Mouse (Mus musculus): ENCODE results near the gene Tmem8b. TPM values are rescaled to one million over a fixed set of nuclear protein-coding genes. Genes with fewer than 3 reads are reported as not detected.

Tmem8b gene
- polyA plus RNA-seq, 1 experiment from 2014 or later = 0.44 TPM

GRCm38 (mm10) chr4:43696561-43696960, 27.8 kb downstream of the Tmem8b start:
- Histone ChIP-seq H3K4me2 (no peak overlapping the region), H3K9ac (no peak overlapping the region), H3K27ac (no peak overlapping the region), H3K36me3 (no peaks in the 10 kb centered on the region), H3K9me3 (replicated peaks) (no peaks in the 10 kb centered on the region), H3K4me1 (peaks cover 37% of the 10 kb centered on the region), H3K4me3 (no peak overlapping the region), H3K27me3 (replicated peaks) (peaks cover 7% of the 10 kb centered on the region; the same call in 1 of the 2 replicates)
- ATAC-seq = no peak
- 88% methylated on average over 13 of the region's 13 CpGs for whole genome bisulfite sequencing (ENCODE audit: insufficient replicate concordance)

GRCm38 (mm10) chr4:43700707-43701106, 31.9 kb downstream of the Tmem8b start, which contains the start of gene Olfr70:
TSS of gene Olfr70 (minus strand) at chr4:43700807.
- 67% methylated on average over 6 of the region's 6 CpGs for WGBS (ENCODE audit: insufficient replicate concordance)
- no peak within 1 kb of the TSS for H3K27ac ChIP-seq
- H3K9ac ChIP-seq = no peak within 1 kb of the TSS
- no peak within 1 kb of the TSS for H3K4me2 ChIP-seq
- no peak within 1 kb of the TSS for H3K4me3 ChIP-seq
- ATAC-seq = no peak
- peaks cover 2% of the 10 kb centered on the region for H3K4me1 ChIP-seq
- H3K9me3 ChIP-seq (replicated peaks) = no peaks in the 10 kb centered on the region
- no peaks in the 10 kb centered on the region for H3K36me3 ChIP-seq
- H3K27me3 ChIP-seq (replicated peaks) = peaks cover 10% of the 10 kb centered on the region; the same call in 1 of the 2 replicates

GRCm38 (mm10) chr4:43703439-43703838, 34.7 kb downstream of the Tmem8b start:
- WGBS (ENCODE audit: insufficient replicate concordance) = 53% methylated on average over 6 of the region's 6 CpGs
- H3K4me3 ChIP-seq = no peak overlapping the region
- H3K27me3 ChIP-seq (replicated peaks) = peaks cover 27% of the 10 kb centered on the region
- no peak overlapping the region for H3K27ac ChIP-seq
- no peak for ATAC-seq
- no peaks in the 10 kb centered on the region for H3K36me3 ChIP-seq
- H3K4me2 ChIP-seq = no peak overlapping the region
- H3K9ac ChIP-seq = no peak overlapping the region
- H3K9me3 ChIP-seq (replicated peaks) = no peaks in the 10 kb centered on the region
- no peaks in the 10 kb centered on the region for H3K4me1 ChIP-seq

GRCm38 (mm10) chr4:43703851-43704250, 35.1 kb downstream of the Tmem8b start:
- Histone ChIP-seq H3K9me3 (replicated peaks) (no peaks in the 10 kb centered on the region), H3K4me2 (no peak overlapping the region), H3K4me3 (no peak overlapping the region), H3K36me3 (no peaks in the 10 kb centered on the region), H3K4me1 (no peaks in the 10 kb centered on the region), H3K27ac (no peak overlapping the region), H3K27me3 (replicated peaks) (peaks cover 30% of the 10 kb centered on the region), H3K9ac (no peak overlapping the region)
- 86% methylated on average over 8 of the region's 8 CpGs for WGBS (ENCODE audit: insufficient replicate concordance)
- ATAC-seq = no peak

- whole genome bisulfite sequencing (ENCODE audit: insufficient replicate concordance) = 76% methylated on average over 13 of the region's 13 CpGs
- no peak for ATAC-seq
- H3K4me2 ChIP-seq = no peak overlapping the region
Measured at GRCm38 (mm10) chr4:43705991-43706390, 37.2 kb downstream of the Tmem8b start.

GRCm38 (mm10) chr4:43709869-43710268, 41.1 kb downstream of the Tmem8b start, which contains the start of gene Olfr71:
TSS of gene Olfr71 (minus strand) at chr4:43710255.
- Histone ChIP-seq H3K27me3 (replicated peaks) (peaks cover 62% of the 10 kb centered on the region), H3K4me1 (no peaks in the 10 kb centered on the region), H3K9me3 (replicated peaks) (no peaks in the 10 kb centered on the region), H3K9ac (no peak within 1 kb of the TSS), H3K36me3 (no peaks in the 10 kb centered on the region), H3K4me2 (no peak within 1 kb of the TSS), H3K4me3 (no peak within 1 kb of the TSS), H3K27ac (no peak within 1 kb of the TSS)
- ATAC-seq = no peak
- 62% methylated on average over 6 of the region's 6 CpGs for WGBS (ENCODE audit: insufficient replicate concordance)

More at GRCm38 (mm10) chr4:43705991-43706390, 37.2 kb downstream of the Tmem8b start:
- H3K9ac ChIP-seq = no peak overlapping the region
- no peaks in the 10 kb centered on the region for H3K4me1 ChIP-seq
- H3K27me3 ChIP-seq (replicated peaks) = peaks cover 46% of the 10 kb centered on the region
- H3K27ac ChIP-seq = no peak overlapping the region
- no peaks in the 10 kb centered on the region for H3K36me3 ChIP-seq
- H3K9me3 ChIP-seq (replicated peaks) = no peaks in the 10 kb centered on the region
- no peak overlapping the region for H3K4me3 ChIP-seq

- no peak overlapping the region for H3K4me2 ChIP-seq
- no peaks in the 10 kb centered on the region for H3K36me3 ChIP-seq
- no peaks in the 10 kb centered on the region for H3K4me1 ChIP-seq
- no peak overlapping the region for H3K4me3 ChIP-seq
- ATAC-seq = no peak
- peaks cover 57% of the 10 kb centered on the region for H3K27me3 ChIP-seq (replicated peaks)
- 1% methylated on average over 2 of the region's 2 CpGs for WGBS (ENCODE audit: insufficient replicate concordance)
- H3K27ac ChIP-seq = no peak overlapping the region
- H3K9ac ChIP-seq = no peak overlapping the region
- H3K9me3 ChIP-seq (replicated peaks) = no peaks in the 10 kb centered on the region
Measured at GRCm38 (mm10) chr4:43711821-43712220, 43.0 kb downstream of the Tmem8b start.

DNA sequence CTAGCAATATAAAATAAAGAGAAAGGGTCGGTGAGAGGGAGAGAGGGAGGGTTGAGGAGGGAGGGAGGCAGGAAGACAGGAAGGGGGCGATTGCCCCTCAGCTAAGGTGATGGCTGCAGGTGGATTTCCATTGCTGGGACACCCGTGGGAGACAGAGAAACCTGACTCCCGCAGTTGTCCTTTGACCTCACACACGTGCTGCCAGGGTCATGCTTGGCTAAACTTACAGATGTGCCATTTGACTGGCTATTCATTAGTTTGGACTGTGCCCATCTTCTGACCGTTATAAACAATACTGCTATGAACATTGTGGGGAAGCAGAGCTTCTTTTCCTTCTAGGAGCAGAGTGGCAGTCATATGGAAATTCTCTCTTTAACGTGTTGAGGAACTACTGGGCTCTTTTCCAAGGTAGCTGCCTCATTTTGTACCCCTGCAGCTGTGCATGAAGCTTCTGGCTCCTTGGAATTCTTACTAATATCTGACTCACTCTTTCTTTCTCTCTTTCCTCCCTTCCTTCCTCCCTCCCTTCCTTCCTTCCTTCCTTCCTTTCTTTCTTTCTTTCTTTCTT, 45.0 kb downstream of the Tmem8b start:
- WGBS (ENCODE audit: insufficient replicate concordance) = 37% methylated on average over 7 of the region's 7 CpGs
- no peak overlapping the region for H3K27ac ChIP-seq
- no peak overlapping the region for H3K4me3 ChIP-seq
- no peaks in the 10 kb centered on the region for H3K36me3 ChIP-seq
- H3K4me1 ChIP-seq = no peaks in the 10 kb centered on the region
- no peak for ATAC-seq
- H3K9me3 ChIP-seq (replicated peaks) = no peaks in the 10 kb centered on the region
- H3K9ac ChIP-seq = no peak overlapping the region
- H3K4me2 ChIP-seq = no peak overlapping the region
- peaks cover 42% of the 10 kb centered on the region for H3K27me3 ChIP-seq (replicated peaks)

GRCm38 (mm10) chr4:43720491-43721228, 51.9 kb downstream of the Tmem8b start:
- WGBS (ENCODE audit: insufficient replicate concordance) = 61% methylated on average over 14 of the region's 16 CpGs
- Histone ChIP-seq H3K9me3 (replicated peaks) (no peaks in the 10 kb centered on the region), H3K27ac (no peak overlapping the region), H3K27me3 (replicated peaks) (0 out of 2 replicates have a peak, but pooled peaks cover 2% of the 10 kb centered on the region), H3K4me3 (no peak overlapping the region), H3K4me2 (no peak overlapping the region), H3K4me1 (peaks cover 2% of the 10 kb centered on the region; the same call in 1 of the 2 replicates), H3K9ac (no peak overlapping the region), H3K36me3 (no peaks in the 10 kb centered on the region)
- ATAC-seq = no peak

GRCm38 (mm10) chr4:43722191-43722590, 53.4 kb downstream of the Tmem8b start:
- 72% methylated on average over 4 of the region's 4 CpGs for WGBS (ENCODE audit: insufficient replicate concordance)
- H3K27me3 ChIP-seq (replicated peaks) = no peaks in the 10 kb centered on the region
- no peak for ATAC-seq
- no peaks in the 10 kb centered on the region for H3K9me3 ChIP-seq (replicated peaks)
- no peaks in the 10 kb centered on the region for H3K36me3 ChIP-seq
- no peak overlapping the region for H3K27ac ChIP-seq
- H3K4me1 ChIP-seq = peaks cover 16% of the 10 kb centered on the region
- no peak overlapping the region for H3K9ac ChIP-seq
- no peak overlapping the region for H3K4me2 ChIP-seq
- H3K4me3 ChIP-seq = no peak overlapping the region

DNA sequence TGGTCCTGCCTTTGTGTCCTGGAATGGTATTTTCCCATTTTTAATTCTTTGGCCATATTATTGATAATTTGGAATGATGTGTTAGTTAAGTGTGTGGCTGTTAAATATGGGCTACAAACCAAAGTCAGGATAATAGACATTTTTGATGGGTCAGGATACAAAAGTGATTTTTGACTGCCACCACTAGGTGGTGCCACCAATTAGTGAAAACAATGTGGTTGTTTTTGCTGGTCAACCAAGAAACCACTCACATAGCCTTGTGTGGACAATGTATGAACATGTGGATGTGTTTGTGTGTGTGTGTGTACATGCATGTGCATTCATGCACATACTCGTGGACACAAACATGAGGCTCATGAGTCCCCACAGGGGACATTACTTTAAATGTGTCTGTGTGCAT, 56.0 kb downstream of the Tmem8b start:
- 7% methylated on average over 1 of the region's 1 CpGs for WGBS (ENCODE audit: insufficient replicate concordance)
- ATAC-seq = no peak
- no peaks in the 10 kb centered on the region for H3K27me3 ChIP-seq (replicated peaks)

GRCm38 (mm10) chr4:43726228-43726993, 57.6 kb downstream of the Tmem8b start:
- H3K36me3 ChIP-seq = no peaks in the 10 kb centered on the region
- no peak overlapping the region for H3K9ac ChIP-seq
- H3K4me3 ChIP-seq = no peak overlapping the region
- no peak overlapping the region for H3K4me2 ChIP-seq
- no peaks in the 10 kb centered on the region; the same call in 1 of the 2 replicates for H3K27me3 ChIP-seq (replicated peaks)
- H3K27ac ChIP-seq = no peak overlapping the region
- 39% methylated on average over 12 of the region's 12 CpGs for WGBS (ENCODE audit: insufficient replicate concordance)
- H3K4me1 ChIP-seq = peaks cover 56% of the 10 kb centered on the region
- no peaks in the 10 kb centered on the region for H3K9me3 ChIP-seq (replicated peaks)
- no peak for ATAC-seq

More for the DNA sequence above, 56.0 kb downstream of the Tmem8b start:
- Histone ChIP-seq H3K27ac (no peak overlapping the region), H3K4me1 (peaks cover 42% of the 10 kb centered on the region), H3K4me2 (no peak overlapping the region), H3K9me3 (replicated peaks) (no peaks in the 10 kb centered on the region), H3K36me3 (no peaks in the 10 kb centered on the region), H3K4me3 (no peak overlapping the region), H3K9ac (no peak overlapping the region)
